Mouse (Mus musculus): Measurements from ENCODE around the gene Kctd4.

GRCm38 (mm10) chr14:75964000-75964399 is 9.2 kb downstream of the Kctd4 start:
- no peak for TF ChIP-seq ZNF384 (IDR thresholded peaks at IDR 0.05; ENCODE audit: low read depth, low read length)
- no peak for TF ChIP-seq ZC3H11A (IDR thresholded peaks at IDR 0.05; ENCODE audit: borderline replicate concordance, low read depth, low read length)
- TF ChIP-seq MAFK (IDR thresholded peaks at IDR 0.05; ENCODE audit: insufficient read depth, low read depth, low read length): no peak
- no peak for TF ChIP-seq CHD2 (IDR thresholded peaks at IDR 0.05; ENCODE audit: low read depth, low read length)

All from ES-E14 (cell line).